Mouse (Mus musculus) embryonic fibroblast, embryonic 13.5 days (primary cell): Measurements from ENCODE around the gene Slfn1.

Experiments
- CTCF ChIP-seq: IDR thresholded peaks from 2 replicates; pipeline ENCODE4 v1.5.1; 2011; ENCODE audit warnings: mild to moderate bottlenecking, control low read depth, low read length, moderate library complexity, borderline replicate concordance; ENCODE audit not compliant: insufficient read depth
- POLR2A ChIP-seq: IDR thresholded peaks from 2 replicates; pipeline ENCODE4 v1.6.1; 2011; ENCODE audit warnings: low read depth, mild to moderate bottlenecking, control low read depth, low read length, moderate library complexity

DNA sequence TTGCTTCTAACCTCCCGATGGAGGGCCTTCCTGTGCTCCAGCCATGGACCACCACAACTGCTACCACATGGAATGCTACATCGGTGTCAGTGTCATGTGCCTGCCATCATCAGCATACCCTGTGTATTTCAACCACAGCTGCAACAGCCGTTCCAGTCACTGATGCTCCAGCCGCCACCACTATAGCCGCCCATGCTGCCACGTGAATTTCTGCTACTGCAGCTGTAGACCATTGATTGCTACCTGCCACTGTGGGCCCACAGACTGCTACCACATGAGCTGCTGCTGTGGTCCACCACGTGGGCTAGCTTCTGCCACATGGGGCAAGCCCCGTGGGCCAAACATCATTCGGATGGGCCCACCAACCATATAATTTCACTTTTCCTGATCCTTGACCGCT is 31.9 kb upstream of the Slfn1 start:
- no peak for TF ChIP-seq POLR2A
- no peak for TF ChIP-seq CTCF
